Comparison of ENCODE assay signal across 23 mouse cellular contexts in the genomic region with DNA sequence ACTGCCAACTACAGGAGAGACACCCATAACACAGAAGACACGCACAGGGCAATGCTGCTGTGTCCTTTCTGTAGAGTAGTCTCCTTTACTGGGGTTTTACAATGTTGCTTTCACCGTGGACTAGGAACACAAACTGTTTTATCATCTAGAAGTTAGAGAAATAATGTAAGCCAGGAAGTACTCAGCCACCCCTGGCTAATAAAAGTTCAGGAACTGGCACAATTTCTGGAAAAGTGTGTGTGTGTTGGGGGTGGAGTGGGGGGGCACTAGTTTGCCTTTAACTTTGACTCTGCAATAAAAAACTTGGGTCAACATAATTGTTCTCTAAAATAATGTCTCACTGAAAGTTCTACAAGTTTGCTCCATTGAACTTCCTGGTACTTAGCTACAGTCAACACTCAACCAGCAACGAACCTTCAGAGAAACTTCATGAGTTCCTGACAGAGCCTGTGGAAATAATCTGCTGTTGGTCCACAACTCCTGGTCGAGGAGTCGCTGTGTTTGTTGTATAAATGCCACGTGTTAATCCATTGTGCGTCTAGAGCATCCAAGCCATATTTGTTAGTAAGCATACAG. TPM values are rescaled to one million over a fixed set of nuclear protein-coding genes. Genes with fewer than 3 reads are reported as not detected.
DNase-seq lines count a peak whose midpoint lies in the region; ATAC-seq lines count a peak whose summit lies in the region.
"Had no signal": no experiment of that assay in that cellular context is flagged by ENCODE, and none has a peak within 500 bp of the region (broad histone marks: within the 10 kb centered on the region; RNA-seq: fewer than 3 reads in every experiment).

No protein-coding gene starts in this region.

- H3K27ac ChIP-seq in lung, embryonic 15.5 days: peak overlapping the region; percentile 53
- H3K27ac ChIP-seq in intestine, embryonic 16.5 days (ENCODE audit: low read length): peak overlapping the region; percentile 61; the same call in 1 of the 2 replicates
- H3K27ac ChIP-seq: embryonic facial prominence, embryonic 12.5 days; embryonic facial prominence, embryonic 15.5 days; gastrocnemius, adult 2 months; hindbrain, embryonic 12.5 days had no signal

- no peak overlapping the region for H3K4me2 ChIP-seq in lung, embryonic 15.5 days
- H3K4me2 ChIP-seq in intestine, embryonic 16.5 days (ENCODE audit: low read depth, low read length): no peak overlapping the region
- H3K4me2 ChIP-seq: embryonic facial prominence, embryonic 12.5 days; embryonic facial prominence, embryonic 15.5 days; heart, embryonic 11.5 days; hindbrain, embryonic 12.5 days had no signal

- no peak for DNase-seq in lung, postnatal 10 days
- peak; percentile 30 for DNase-seq in lung, postnatal 36 days
- DNase-seq in lung, postnatal 4 days: no peak
- peak; percentile 70 for DNase-seq in large intestine, adult 2 months (ENCODE audit: low read depth, low spot score)
- DNase-seq in ovary, postnatal 10 days (ENCODE audit: low spot score): no peak
- no peak for DNase-seq in liver
- DNase-seq: adrenal gland, adult 2 months; adrenal gland, postnatal 14 days; cerebellum, adult 11 months; cerebellum, adult 2 months; cerebellum, adult 9-11 months; cerebellum, postnatal 25 days; forebrain, postnatal 0 days; gastrocnemius, adult 2 months; gastrocnemius, postnatal 25 days had no signal

- WGBS in lung, embryonic 15.5 days: 61% methylated on average over 7 of the region's 7 CpGs
- WGBS in intestine, embryonic 16.5 days: 66% methylated on average over 7 of the region's 7 CpGs
- 32% methylated on average over 7 of the region's 7 CpGs for WGBS in large intestine, adult 2 months

- no peak overlapping the region for H3K4me3 ChIP-seq in lung, embryonic 15.5 days
- H3K4me3 ChIP-seq in intestine, embryonic 16.5 days (ENCODE audit: low read length): no peak overlapping the region
- H3K4me3 ChIP-seq: embryonic facial prominence, embryonic 12.5 days; embryonic facial prominence, embryonic 15.5 days; gastrocnemius, adult 2 months; hindbrain, embryonic 12.5 days had no signal

- no peaks in the 10 kb centered on the region for H3K9me3 ChIP-seq in lung, embryonic 15.5 days
- no peaks in the 10 kb centered on the region for H3K9me3 ChIP-seq in intestine, embryonic 16.5 days (ENCODE audit: control insufficient read depth, low read length)
- H3K9me3 ChIP-seq: embryonic facial prominence, embryonic 12.5 days; embryonic facial prominence, embryonic 15.5 days; hindbrain, embryonic 12.5 days had no signal

- H3K36me3 ChIP-seq in lung, embryonic 15.5 days: no peaks in the 10 kb centered on the region
- H3K36me3 ChIP-seq in intestine, embryonic 16.5 days (ENCODE audit: control insufficient read depth, insufficient read depth, low read length): no peaks in the 10 kb centered on the region
- H3K36me3 ChIP-seq: embryonic facial prominence, embryonic 12.5 days; embryonic facial prominence, embryonic 15.5 days; hindbrain, embryonic 12.5 days had no signal

- H3K9ac ChIP-seq in lung, embryonic 15.5 days: no peak overlapping the region
- H3K9ac ChIP-seq in intestine, embryonic 16.5 days (ENCODE audit: low read depth, low read length): no peak overlapping the region
- H3K9ac ChIP-seq: embryonic facial prominence, embryonic 12.5 days; embryonic facial prominence, embryonic 15.5 days; forebrain, postnatal 0 days; hindbrain, embryonic 12.5 days had no signal

- H3K27me3 ChIP-seq in lung, embryonic 15.5 days: no peaks in the 10 kb centered on the region
- H3K27me3 ChIP-seq in intestine, embryonic 16.5 days (replicated peaks; ENCODE audit: control insufficient read depth, insufficient read depth, low read length): no peaks in the 10 kb centered on the region
- H3K27me3 ChIP-seq: embryonic facial prominence, embryonic 12.5 days; embryonic facial prominence, embryonic 15.5 days; hindbrain, embryonic 12.5 days had no signal

- peaks cover 3% of the 10 kb centered on the region; the same call in 1 of the 2 replicates for H3K4me1 ChIP-seq in lung, embryonic 15.5 days
- no peaks in the 10 kb centered on the region for H3K4me1 ChIP-seq in intestine, embryonic 16.5 days (ENCODE audit: control insufficient read depth, insufficient read depth, low read length)
- H3K4me1 ChIP-seq: embryonic facial prominence, embryonic 12.5 days; embryonic facial prominence, embryonic 15.5 days; hindbrain, embryonic 12.5 days had no signal

- no peak for ATAC-seq in lung, embryonic 15.5 days (ENCODE audit: borderline replicate concordance, extremely low read depth, low FRiP score, low TSS enrichment)
- ATAC-seq in intestine, embryonic 16.5 days: peak; percentile 59; the same call in 1 of the 2 replicates
- ATAC-seq: CD4-positive, CD25-positive, alpha-beta regulatory T cell, adult 4 months; forebrain, embryonic 14.5 days; forebrain, postnatal 0 days had no signal

RNA-seq across cellular contexts. Expression of gene Gne, which starts 5.5 kb away (rescaled TPM):
- 40.0 and 43.1 TPM in 2 replicates for polyA plus RNA-seq in lung, embryonic 15.5 days (2015; fragmentation: Nextera tagmentation; extraction: Ambion mirVana)
- 50.4 and 57.2 TPM in 2 replicates for polyA plus RNA-seq in intestine, embryonic 16.5 days (2015; fragmentation: Nextera tagmentation; extraction: Ambion mirVana)
- polyA plus RNA-seq in large intestine, adult 2 months (2012; rRNA removed): 34.3 and 38.8 TPM in 2 replicates

Comparison
In these comparisons a context has a peak if more than half of its experiments do, and no peak if none do; other contexts are left out.
1. DNase-seq: peak in lung, postnatal 36 days (single experiment) and large intestine, adult 2 months (single experiment); none in lung, postnatal 10 days (single experiment), lung, postnatal 4 days (0 of 2), ovary, postnatal 10 days (single experiment) and liver (single experiment).